Mouse (Mus musculus) cerebellum, adult 18-20 months (tissue): Measurements from ENCODE around the gene Tnrc6b.
A peak's percentile ranks its signal among the peaks of the same experiment; 100 is the strongest.
"Not testable (repeated sequence)": the region's sequence is repeated elsewhere in the genome, so short reads cannot be mapped to it uniquely, and the experiment has no call there.

Experiments used
- DNase-seq, 2 experiments: peaks; one replicate each; pipeline ENCODE4 v3.0.0; 2021

Tnrc6b gene

GRCm38 (mm10) chr15:80798367-80799073 is 87.4 kb downstream of the Tnrc6b start:
- DNase-seq = peak; percentile 89 to 96

GRCm38 (mm10) chr15:80799074-80799633 is 88.0 kb downstream of the Tnrc6b start:
- peak; percentile 51 to 62 for DNase-seq

- DNase-seq = peak; percentile 52 to 53
Observed at GRCm38 (mm10) chr15:80799634-80800137, 88.6 kb downstream of the Tnrc6b start.

- DNase-seq = no peak
Observed at GRCm38 (mm10) chr15:80800201-80800600, 89.1 kb downstream of the Tnrc6b start.

GRCm38 (mm10) chr15:80800765-80801164 is 89.7 kb downstream of the Tnrc6b start:
- DNase-seq = peak; percentile 35 to 43

GRCm38 (mm10) chr15:80801597-80801996 is 90.5 kb downstream of the Tnrc6b start:
- DNase-seq = no peak

GRCm38 (mm10) chr15:80807162-80807561 is 96.0 kb downstream of the Tnrc6b start:
- DNase-seq = no peak

- DNase-seq = no peak
Observed at GRCm38 (mm10) chr15:80810226-80810625, 99.1 kb downstream of the Tnrc6b start.

- DNase-seq = no peak
Observed at GRCm38 (mm10) chr15:80812840-80813239, 101.7 kb downstream of the Tnrc6b start.

GRCm38 (mm10) chr15:80814792-80815191 is 103.7 kb downstream of the Tnrc6b start:
- DNase-seq = no peak

GRCm38 (mm10) chr15:80822276-80822675 is 111.2 kb downstream of the Tnrc6b start:
- DNase-seq = no peak

GRCm38 (mm10) chr15:80831170-80831569 is 120.1 kb downstream of the Tnrc6b start:
- no peak for DNase-seq

GRCm38 (mm10) chr15:80832808-80833207 is 121.7 kb downstream of the Tnrc6b start:
- DNase-seq = no peak

GRCm38 (mm10) chr15:80836246-80836645 is 125.1 kb downstream of the Tnrc6b start:
- no peak for DNase-seq

GRCm38 (mm10) chr15:80838836-80839235 is 127.7 kb downstream of the Tnrc6b start:
- no peak for DNase-seq

- peak; percentile 40 to 42 for DNase-seq
Observed at GRCm38 (mm10) chr15:80839653-80840420, 128.7 kb downstream of the Tnrc6b start.

- DNase-seq = no peak
Observed at GRCm38 (mm10) chr15:80844262-80844661, 133.1 kb downstream of the Tnrc6b start.

GRCm38 (mm10) chr15:80844926-80845325 is 133.8 kb downstream of the Tnrc6b start:
- DNase-seq = no peak

GRCm38 (mm10) chr15:80850004-80850403 is 138.9 kb downstream of the Tnrc6b start:
- DNase-seq = peak; percentile 50 to 51

- peak; percentile 55 to 63 for DNase-seq
Observed at GRCm38 (mm10) chr15:80850682-80851475, 139.8 kb downstream of the Tnrc6b start.

- DNase-seq = no peak
Observed at GRCm38 (mm10) chr15:80852122-80852521, 141.0 kb downstream of the Tnrc6b start.

GRCm38 (mm10) chr15:80852527-80852926 is 141.4 kb downstream of the Tnrc6b start:
- DNase-seq = not testable (repeated sequence)

GRCm38 (mm10) chr15:80859366-80859765 is 148.3 kb downstream of the Tnrc6b start:
- DNase-seq = no peak
